Mouse (Mus musculus) heart, embryonic 15.5 days (tissue): ENCODE measurements around the gene Jsrp1. TPM values are rescaled to one million over a fixed set of nuclear protein-coding genes. Genes with fewer than 3 reads are reported as not detected.
"Not testable (repeated sequence)": the region's sequence is repeated elsewhere in the genome, so short reads cannot be mapped to it uniquely, and the experiment has no call there.

Experiments
- ATAC-seq: fragments of 200-750 bp; cut with Nextera tagmentation; replicated peaks from 2 replicates; pipeline ENCODE4 v1.8.0; 2017; ENCODE audit warnings: low read depth, moderate TSS enrichment; ENCODE audit not compliant: insufficient number of reproducible peaks, insufficient read depth, low FRiP score
- H3K27ac ChIP-seq: fragments of 300-500 bp; sonication (generic); 2 replicates; pipeline ENCODE4 v1.5.1; 2015; ENCODE audit warnings: mild to moderate bottlenecking, inconsistent platforms
- H3K27me3 ChIP-seq: fragments of 300-500 bp; sonication (generic); 2 replicates; pipeline ENCODE4 v1.6.1; 2015; ENCODE audit warnings: inconsistent platforms
- H3K36me3 ChIP-seq: fragments of 300-500 bp; sonication (generic); 2 replicates; pipeline ENCODE4 v1.6.1; 2015; ENCODE audit warnings: mild to moderate bottlenecking, inconsistent platforms
- H3K4me1 ChIP-seq: fragments of 300-500 bp; sonication (generic); replicated peaks from 2 replicates; pipeline ENCODE4 v1.6.1; 2015; ENCODE audit warnings: inconsistent platforms
- H3K4me2 ChIP-seq: fragments of 300-500 bp; sonication (generic); 2 replicates; pipeline ENCODE4 v1.6.1; 2015; ENCODE audit warnings: inconsistent platforms, mild to moderate bottlenecking, moderate library complexity
- H3K4me3 ChIP-seq: fragments of 300-500 bp; sonication (generic); 2 replicates; pipeline ENCODE4 v1.5.1; 2015; ENCODE audit warnings: mild to moderate bottlenecking, inconsistent platforms
- H3K9ac ChIP-seq: fragments of 300-500 bp; sonication (generic); 2 replicates; pipeline ENCODE4 v1.6.1; 2015; ENCODE audit warnings: mild to moderate bottlenecking, inconsistent platforms
- H3K9me3 ChIP-seq: fragments of 300-500 bp; sonication (generic); replicated peaks from 2 replicates; pipeline ENCODE4 v1.6.1; 2016; ENCODE audit warnings: inconsistent platforms
- WGBS: fragments of 180-500 bp; shearing (Covaris S2); methylation state at CpG from one replicate; pipeline ENCODE4 v1.1.7; 2015; ENCODE audit warnings: mixed read lengths; 5-methylcytosine and 5-hydroxymethylcytosine counted together
- polyA plus RNA-seq: library from polyadenylated mRNA; unstranded; fragments of >200 nt; fragmentation: Nextera tagmentation; extraction: Ambion mirVana; gene quantifications from 2 replicates; pipeline ENCODE4 v1.2.1, GENCODE M21; 2015

Jsrp1 gene
- polyA plus RNA-seq, 1 experiment from 2014 or later, result 5.1 TPM

GRCm38 (mm10) chr10:80821991-80822390 is 8.7 kb upstream of the Jsrp1 start:
- no peak overlapping the region for H3K4me3 ChIP-seq

GRCm38 (mm10) chr10:80819406-80819805 is 6.1 kb upstream of the Jsrp1 start:
- no peaks in the 10 kb centered on the region for H3K27me3 ChIP-seq
- H3K9me3 ChIP-seq, result no peaks in the 10 kb centered on the region
- no peak for ATAC-seq
- WGBS, result 41% methylated on average over 3 of the region's 3 CpGs
- H3K4me2 ChIP-seq, result no peak overlapping the region
- H3K4me3 ChIP-seq, result no peak overlapping the region
- H3K9ac ChIP-seq, result no peak overlapping the region
- no peak overlapping the region for H3K27ac ChIP-seq
- no peaks in the 10 kb centered on the region for H3K36me3 ChIP-seq
- H3K4me1 ChIP-seq, result no peaks in the 10 kb centered on the region

More at GRCm38 (mm10) chr10:80821991-80822390, 8.7 kb upstream of the Jsrp1 start:
- Histone ChIP-seq H3K9ac (no peak overlapping the region), H3K36me3 (no peaks in the 10 kb centered on the region), H3K27me3 (no peaks in the 10 kb centered on the region), H3K9me3 (no peaks in the 10 kb centered on the region), H3K4me2 (no peak overlapping the region), H3K27ac (no peak overlapping the region), H3K4me1 (0 out of 2 replicates have a peak, but pooled peaks cover 3% of the 10 kb centered on the region)
- 38% methylated on average over 2 of the region's 2 CpGs for WGBS
- no peak for ATAC-seq

- H3K9me3 ChIP-seq, result no peaks in the 10 kb centered on the region
- no peaks in the 10 kb centered on the region for H3K27me3 ChIP-seq
- no peaks in the 10 kb centered on the region for H3K4me1 ChIP-seq
- H3K9ac ChIP-seq, result no peak overlapping the region
- no peak overlapping the region for H3K27ac ChIP-seq
- ATAC-seq, result no peak
- no peaks in the 10 kb centered on the region for H3K36me3 ChIP-seq
- no peak overlapping the region for H3K4me3 ChIP-seq
- no peak overlapping the region for H3K4me2 ChIP-seq
- WGBS, result 56% methylated on average over 6 of the region's 6 CpGs
These were observed 5.4 kb upstream of the Jsrp1 start for GRCm38 (mm10) chr10:80818599-80819281.

GRCm38 (mm10) chr10:80817955-80818354 is 4.7 kb upstream of the Jsrp1 start:
- ATAC-seq, H3K36me3 ChIP-seq, H3K4me1 ChIP-seq, H3K9ac ChIP-seq, H3K4me2 ChIP-seq, H3K9me3 ChIP-seq, H3K27me3 ChIP-seq, H3K4me3 ChIP-seq, H3K27ac ChIP-seq: not testable (repeated sequence)
- WGBS, result 82% methylated on average over 7 of the region's 7 CpGs

GRCm38 (mm10) chr10:80817164-80817563 is 3.9 kb upstream of the Jsrp1 start:
- no peak overlapping the region for H3K9ac ChIP-seq
- no peak overlapping the region for H3K4me3 ChIP-seq
- ATAC-seq, result no peak
- H3K9me3 ChIP-seq, result no peaks in the 10 kb centered on the region
- H3K4me2 ChIP-seq, result no peak overlapping the region
- 64% methylated on average over 2 of the region's 2 CpGs for WGBS
- peaks cover 6% of the 10 kb centered on the region for H3K4me1 ChIP-seq
- no peaks in the 10 kb centered on the region for H3K36me3 ChIP-seq
- H3K27ac ChIP-seq, result no peak overlapping the region
- no peaks in the 10 kb centered on the region for H3K27me3 ChIP-seq

- H3K9me3 ChIP-seq, ATAC-seq, H3K4me2 ChIP-seq, H3K36me3 ChIP-seq, H3K27me3 ChIP-seq, H3K4me3 ChIP-seq, H3K27ac ChIP-seq, H3K4me1 ChIP-seq, H3K9ac ChIP-seq: not testable (repeated sequence)
- 83% methylated on average over 3 of the region's 3 CpGs for WGBS
These were observed 3.0 kb upstream of the Jsrp1 start for GRCm38 (mm10) chr10:80816303-80816702.

- Histone ChIP-seq H3K36me3 (no peaks in the 10 kb centered on the region), H3K4me3 (no peak overlapping the region), H3K9ac (no peak overlapping the region), H3K27ac (no peak overlapping the region), H3K4me1 (peaks cover 14% of the 10 kb centered on the region), H3K27me3 (0 out of 2 replicates have a peak, but pooled peaks cover 2% of the 10 kb centered on the region), H3K9me3 (no peaks in the 10 kb centered on the region), H3K4me2 (no peak overlapping the region)
- no peak for ATAC-seq
- WGBS, result 61% methylated on average over 7 of the region's 7 CpGs
These were observed 1.5 kb upstream of the Jsrp1 start for GRCm38 (mm10) chr10:80814800-80815199.

GRCm38 (mm10) chr10:80812391-80813041 is 782 bp downstream of the Jsrp1 start:
- Histone ChIP-seq H3K36me3 (no peaks in the 10 kb centered on the region), H3K4me2 (no peak overlapping the region), H3K9me3 (no peaks in the 10 kb centered on the region), H3K9ac (no peak overlapping the region), H3K27ac (no peak overlapping the region), H3K27me3 (peaks cover 5% of the 10 kb centered on the region; the same call in 1 of the 2 replicates), H3K4me1 (peaks cover 35% of the 10 kb centered on the region), H3K4me3 (no peak overlapping the region)
- ATAC-seq, result no peak
- WGBS, result 29% methylated on average over 5 of the region's 5 CpGs

GRCm38 (mm10) chr10:80810084-80810483 is 3.2 kb downstream of the Jsrp1 start:
- peaks cover 5% of the 10 kb centered on the region; the same call in 1 of the 2 replicates for H3K27me3 ChIP-seq
- H3K36me3 ChIP-seq, result no peaks in the 10 kb centered on the region
- peaks cover 54% of the 10 kb centered on the region for H3K4me1 ChIP-seq
- H3K4me2 ChIP-seq, result peak overlapping the region; percentile 58
- 6% methylated on average over 20 of the region's 20 CpGs for WGBS
- 0 out of 2 replicates have a peak, but pooled peaks have one; percentile 10 for ATAC-seq
- peak overlapping the region; percentile 30 for H3K4me3 ChIP-seq
- peak overlapping the region; percentile 8; the same call in 1 of the 2 replicates for H3K27ac ChIP-seq
- peak overlapping the region; percentile 25; the same call in 1 of the 2 replicates for H3K9ac ChIP-seq
- no peaks in the 10 kb centered on the region for H3K9me3 ChIP-seq

- H3K4me2 ChIP-seq, result peak overlapping the region; percentile 93
- peaks cover 5% of the 10 kb centered on the region for H3K36me3 ChIP-seq
- H3K27ac ChIP-seq, result peak overlapping the region; percentile 19; the same call in 1 of the 2 replicates
- no peaks in the 10 kb centered on the region for H3K9me3 ChIP-seq
- H3K27me3 ChIP-seq, result peaks cover 5% of the 10 kb centered on the region; the same call in 1 of the 2 replicates
- H3K4me3 ChIP-seq, result peak overlapping the region; percentile 32
- WGBS, result 9% methylated on average over 18 of the region's 18 CpGs
- no peak for ATAC-seq
- H3K4me1 ChIP-seq, result peaks cover 63% of the 10 kb centered on the region
- H3K9ac ChIP-seq, result peak overlapping the region; percentile 53
These were observed 4.2 kb downstream of the Jsrp1 start for GRCm38 (mm10) chr10:80808985-80809632.
